Comparison of ENCODE assay signal across 28 mouse cellular contexts in the genomic region with DNA sequence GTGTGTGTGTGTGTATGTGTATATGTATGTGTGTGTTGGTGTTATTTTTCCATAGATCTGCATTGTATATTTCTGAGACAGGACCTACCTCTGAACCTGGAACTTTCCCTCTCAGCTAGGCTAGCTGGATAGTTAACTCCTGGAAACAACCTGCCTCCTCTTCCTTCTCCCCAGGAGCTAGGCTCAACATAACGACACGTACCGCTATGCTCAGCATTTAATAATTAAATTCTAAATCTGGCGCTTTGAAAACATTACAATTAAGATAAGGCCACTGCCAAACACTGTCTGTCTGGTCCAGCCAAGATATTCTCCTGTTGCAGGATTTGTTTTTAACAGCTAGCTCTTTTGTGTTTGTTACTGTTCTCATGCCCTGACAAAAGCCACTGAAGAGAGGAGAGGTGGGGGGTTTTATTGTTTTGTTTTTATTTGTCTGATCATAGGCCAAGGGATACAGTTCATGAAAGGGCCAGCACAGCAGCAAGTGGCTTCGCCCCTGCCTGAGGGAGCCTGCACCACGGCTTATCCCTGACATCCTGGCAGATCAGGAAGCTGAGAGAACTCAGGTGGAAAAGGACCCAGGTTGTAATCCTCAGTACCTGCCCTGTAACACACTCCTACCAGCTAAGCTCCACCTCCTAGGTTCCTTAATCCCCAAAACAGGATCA.
A peak's percentile ranks its signal among the peaks of the same experiment; 100 is the strongest.
DNase-seq lines count a peak whose midpoint lies in the region; ATAC-seq lines count a peak whose summit lies in the region.
"Had no signal": no experiment of that assay in that cellular context is flagged by ENCODE, and none has a peak within 500 bp of the region (broad histone marks: within the 10 kb centered on the region; RNA-seq: fewer than 3 reads in every experiment).

No protein-coding gene starts in this region.

- no peak overlapping the region for H3K4me3 ChIP-seq in embryonic facial prominence, embryonic 14.5 days (ENCODE audit: low read depth, low read length)
- H3K4me3 ChIP-seq in embryonic facial prominence, embryonic 10.5 days: no peak overlapping the region
- H3K4me3 ChIP-seq in heart, embryonic 13.5 days: no peak overlapping the region
- no peak overlapping the region for H3K4me3 ChIP-seq in hindbrain, embryonic 13.5 days
- no peak overlapping the region for H3K4me3 ChIP-seq in hindbrain, embryonic 16.5 days (ENCODE audit: low read length)
- H3K4me3 ChIP-seq in midbrain, embryonic 16.5 days (ENCODE audit: low read depth, low read length): no peak overlapping the region
- H3K4me3 ChIP-seq in midbrain, embryonic 15.5 days: no peak overlapping the region
- H3K4me3 ChIP-seq: forebrain, embryonic 13.5 days; myocyte; neural tube, embryonic 12.5 days had no signal

- H3K4me1 ChIP-seq in embryonic facial prominence, embryonic 14.5 days (ENCODE audit: control insufficient read depth, insufficient read depth, low read length): no peaks in the 10 kb centered on the region
- peaks cover 10% of the 10 kb centered on the region; the same call in 1 of the 2 replicates for H3K4me1 ChIP-seq in embryonic facial prominence, embryonic 10.5 days
- H3K4me1 ChIP-seq in heart, embryonic 13.5 days: peaks cover 19% of the 10 kb centered on the region
- peaks cover 13% of the 10 kb centered on the region for H3K4me1 ChIP-seq in hindbrain, embryonic 13.5 days (replicated peaks)
- no peaks in the 10 kb centered on the region for H3K4me1 ChIP-seq in hindbrain, embryonic 16.5 days (ENCODE audit: control insufficient read depth, insufficient read depth, low read depth, low read length)
- H3K4me1 ChIP-seq in midbrain, embryonic 16.5 days (ENCODE audit: control insufficient read depth, insufficient read depth, low read length): no peaks in the 10 kb centered on the region
- 0 out of 2 replicates have a peak, but pooled peaks cover 5% of the 10 kb centered on the region for H3K4me1 ChIP-seq in midbrain, embryonic 15.5 days
- H3K4me1 ChIP-seq: neural tube, embryonic 12.5 days had no signal

- no peak overlapping the region for H3K9ac ChIP-seq in embryonic facial prominence, embryonic 14.5 days (ENCODE audit: low read depth, low read length)
- no peak overlapping the region for H3K9ac ChIP-seq in heart, embryonic 13.5 days
- peak overlapping the region; percentile 40; the same call in 1 of the 2 replicates for H3K9ac ChIP-seq in hindbrain, embryonic 13.5 days
- no peak overlapping the region for H3K9ac ChIP-seq in hindbrain, embryonic 16.5 days (ENCODE audit: low read depth, low read length)
- H3K9ac ChIP-seq in midbrain, embryonic 16.5 days (ENCODE audit: low read depth, low read length): no peak overlapping the region
- H3K9ac ChIP-seq in midbrain, embryonic 15.5 days: no peak overlapping the region
- H3K9ac ChIP-seq: forebrain, embryonic 13.5 days; hindbrain, embryonic 14.5 days; liver, embryonic 14.5 days; neural tube, embryonic 12.5 days had no signal

- no peak overlapping the region for H3K4me2 ChIP-seq in embryonic facial prominence, embryonic 14.5 days (ENCODE audit: low read depth, low read length)
- H3K4me2 ChIP-seq in heart, embryonic 13.5 days: no peak overlapping the region
- H3K4me2 ChIP-seq in hindbrain, embryonic 13.5 days: no peak overlapping the region
- no peak overlapping the region for H3K4me2 ChIP-seq in hindbrain, embryonic 16.5 days (ENCODE audit: low read length)
- no peak overlapping the region for H3K4me2 ChIP-seq in midbrain, embryonic 16.5 days (ENCODE audit: low read length)
- no peak overlapping the region for H3K4me2 ChIP-seq in midbrain, embryonic 15.5 days
- H3K4me2 ChIP-seq: forebrain, embryonic 13.5 days; hindbrain, embryonic 14.5 days; neural tube, embryonic 12.5 days had no signal

- DNase-seq in embryonic facial prominence, embryonic 14.5 days (ENCODE audit: low spot score): no peak
- DNase-seq in embryonic facial prominence, embryonic 10.5 days (ENCODE audit: low spot score): no peak
- DNase-seq in heart, postnatal 4 days: no peak
- DNase-seq: adrenal gland, adult 2 months; adrenal gland, postnatal 36 days; cerebellum, adult 18-20 months; cerebellum, postnatal 10 days; gastrocnemius, postnatal 10 days; liver; lung, adult 2 months; lung, postnatal 10 days; right cerebral cortex, adult 18-20 months; spleen, adult 18-20 months; thymus, postnatal 14 days had no signal

- ATAC-seq in embryonic facial prominence, embryonic 14.5 days (ENCODE audit: low read depth): peak; percentile 50; the same call in 1 of the 2 replicates
- ATAC-seq in heart, embryonic 13.5 days (ENCODE audit: extremely low read depth, insufficient number of reproducible peaks, low FRiP score, low TSS enrichment): no peak
- no peak for ATAC-seq in hindbrain, embryonic 13.5 days (ENCODE audit: low FRiP score)
- ATAC-seq in hindbrain, embryonic 16.5 days: no peak
- ATAC-seq in midbrain, embryonic 16.5 days: peak; percentile 30; the same call in 1 of the 2 replicates
- ATAC-seq in midbrain, embryonic 15.5 days (replicated peaks): no peak
- ATAC-seq: activated CD4-positive, CD25-positive, alpha-beta regulatory T cell, adult 4 months; forebrain, embryonic 13.5 days; inflammation-experienced regulatory T-cells, adult 6 months had no signal

- WGBS in embryonic facial prominence, embryonic 14.5 days: 78% methylated on average over 6 of the region's 6 CpGs
- 76% methylated on average over 6 of the region's 6 CpGs for WGBS in embryonic facial prominence, embryonic 10.5 days
- WGBS in heart, embryonic 13.5 days: 36% methylated on average over 6 of the region's 6 CpGs
- WGBS in hindbrain, embryonic 13.5 days: 68% methylated on average over 6 of the region's 6 CpGs
- 42% methylated on average over 6 of the region's 6 CpGs for WGBS in hindbrain, embryonic 16.5 days
- WGBS in midbrain, embryonic 16.5 days: 46% methylated on average over 6 of the region's 6 CpGs
- WGBS in midbrain, embryonic 15.5 days: 59% methylated on average over 6 of the region's 6 CpGs

- no peaks in the 10 kb centered on the region for H3K9me3 ChIP-seq in embryonic facial prominence, embryonic 14.5 days (ENCODE audit: control insufficient read depth, low read length)
- H3K9me3 ChIP-seq in embryonic facial prominence, embryonic 10.5 days: no peaks in the 10 kb centered on the region
- H3K9me3 ChIP-seq in heart, embryonic 13.5 days: no peaks in the 10 kb centered on the region
- no peaks in the 10 kb centered on the region for H3K9me3 ChIP-seq in hindbrain, embryonic 13.5 days
- no peaks in the 10 kb centered on the region for H3K9me3 ChIP-seq in hindbrain, embryonic 16.5 days (ENCODE audit: control insufficient read depth, low read length)
- H3K9me3 ChIP-seq in midbrain, embryonic 16.5 days (replicated peaks; ENCODE audit: control insufficient read depth, low read length, poor library complexity, severe bottlenecking): no peaks in the 10 kb centered on the region
- H3K9me3 ChIP-seq in midbrain, embryonic 15.5 days: no peaks in the 10 kb centered on the region
- H3K9me3 ChIP-seq: forebrain, embryonic 13.5 days; neural tube, embryonic 12.5 days had no signal

- H3K27me3 ChIP-seq in embryonic facial prominence, embryonic 14.5 days (replicated peaks; ENCODE audit: control insufficient read depth, insufficient read depth, low read length): no peaks in the 10 kb centered on the region
- H3K27me3 ChIP-seq in embryonic facial prominence, embryonic 10.5 days (replicated peaks; ENCODE audit: low read depth, poor library complexity, severe bottlenecking): no peaks in the 10 kb centered on the region
- no peaks in the 10 kb centered on the region for H3K27me3 ChIP-seq in heart, embryonic 13.5 days (replicated peaks)
- H3K27me3 ChIP-seq in hindbrain, embryonic 13.5 days: no peaks in the 10 kb centered on the region
- no peaks in the 10 kb centered on the region for H3K27me3 ChIP-seq in hindbrain, embryonic 16.5 days (replicated peaks; ENCODE audit: control insufficient read depth, insufficient read depth, low read length)
- no peaks in the 10 kb centered on the region for H3K27me3 ChIP-seq in midbrain, embryonic 16.5 days (ENCODE audit: control insufficient read depth, insufficient read depth, low read depth, low read length)
- H3K27me3 ChIP-seq in midbrain, embryonic 15.5 days (replicated peaks): no peaks in the 10 kb centered on the region
- H3K27me3 ChIP-seq: CH12.LX; forebrain, embryonic 13.5 days; neural tube, embryonic 12.5 days had no signal

- H3K36me3 ChIP-seq in embryonic facial prominence, embryonic 14.5 days (ENCODE audit: control insufficient read depth, insufficient read depth, low read length): no peaks in the 10 kb centered on the region
- no peaks in the 10 kb centered on the region for H3K36me3 ChIP-seq in embryonic facial prominence, embryonic 10.5 days (replicated peaks)
- no peaks in the 10 kb centered on the region for H3K36me3 ChIP-seq in heart, embryonic 13.5 days
- no peaks in the 10 kb centered on the region for H3K36me3 ChIP-seq in hindbrain, embryonic 13.5 days
- H3K36me3 ChIP-seq in hindbrain, embryonic 16.5 days (ENCODE audit: control insufficient read depth, insufficient read depth, low read length): no peaks in the 10 kb centered on the region
- H3K36me3 ChIP-seq in midbrain, embryonic 16.5 days (ENCODE audit: control insufficient read depth, insufficient read depth, low read length): no peaks in the 10 kb centered on the region
- no peaks in the 10 kb centered on the region for H3K36me3 ChIP-seq in midbrain, embryonic 15.5 days (replicated peaks)
- H3K36me3 ChIP-seq: neural tube, embryonic 12.5 days had no signal

- H3K27ac ChIP-seq in embryonic facial prominence, embryonic 14.5 days (replicated peaks; ENCODE audit: low read depth, low read length): no peak overlapping the region
- no peak overlapping the region; the same call in 1 of the 2 replicates for H3K27ac ChIP-seq in embryonic facial prominence, embryonic 10.5 days (replicated peaks)
- peak overlapping the region; percentile 86 for H3K27ac ChIP-seq in heart, embryonic 13.5 days (replicated peaks)
- H3K27ac ChIP-seq in hindbrain, embryonic 13.5 days: no peak overlapping the region
- H3K27ac ChIP-seq in hindbrain, embryonic 16.5 days (ENCODE audit: low read depth, low read length): no peak overlapping the region
- no peak overlapping the region for H3K27ac ChIP-seq in midbrain, embryonic 16.5 days (ENCODE audit: low read length)
- no peak overlapping the region for H3K27ac ChIP-seq in midbrain, embryonic 15.5 days
- H3K27ac ChIP-seq: forebrain, embryonic 13.5 days; hindbrain, embryonic 14.5 days; liver, embryonic 14.5 days; macrophage; neural tube, embryonic 12.5 days had no signal

Comparison
In these comparisons a context has a peak if more than half of its experiments do, and no peak if none do; other contexts are left out.
1. ATAC-seq: peak in embryonic facial prominence, embryonic 14.5 days (single experiment) and midbrain, embryonic 16.5 days (single experiment); none in heart, embryonic 13.5 days (single experiment), hindbrain, embryonic 13.5 days (single experiment), hindbrain, embryonic 16.5 days (single experiment) and midbrain, embryonic 15.5 days (single experiment).